Mouse (Mus musculus) stomach, embryonic 15.5 days (tissue): ENCODE data around the gene Mbnl2. TPM values are rescaled to one million over a fixed set of nuclear protein-coding genes. Genes with fewer than 3 reads are reported as not detected.

Experiments
- ATAC-seq: fragments of 200-750 bp; cut with Nextera tagmentation; 2 replicates; pipeline ENCODE4 v1.8.0; 2017; ENCODE audit warnings: low read depth, moderate number of reproducible peaks, moderate TSS enrichment; ENCODE audit not compliant: insufficient read depth, low FRiP score
- H3K27ac ChIP-seq: fragments of 300-500 bp; sonication (generic); 2 replicates; pipeline ENCODE4 v1.5.1; 2015; ENCODE audit warnings: mild to moderate bottlenecking, inconsistent platforms
- H3K27me3 ChIP-seq: fragments of 300-500 bp; sonication (generic); replicated peaks from 2 replicates; pipeline ENCODE4 v1.6.1; 2015; ENCODE audit warnings: inconsistent platforms
- H3K36me3 ChIP-seq: fragments of 300-500 bp; sonication (generic); 2 replicates; pipeline ENCODE4 v1.6.1; 2015; ENCODE audit warnings: inconsistent platforms
- H3K4me1 ChIP-seq: fragments of 300-500 bp; sonication (generic); 2 replicates; pipeline ENCODE4 v1.6.1; 2015; ENCODE audit warnings: inconsistent platforms
- H3K4me2 ChIP-seq: fragments of 300-500 bp; sonication (generic); 2 replicates; pipeline ENCODE4 v1.6.1; 2015; ENCODE audit warnings: mild to moderate bottlenecking, inconsistent platforms
- H3K4me3 ChIP-seq: fragments of 300-500 bp; sonication (generic); replicated peaks from 2 replicates; pipeline ENCODE4 v1.5.1; 2015; ENCODE audit warnings: inconsistent platforms
- H3K9ac ChIP-seq: fragments of 300-500 bp; sonication (generic); 2 replicates; pipeline ENCODE4 v1.6.1; 2015; ENCODE audit warnings: inconsistent platforms
- H3K9me3 ChIP-seq: fragments of 300-500 bp; sonication (generic); 2 replicates; pipeline ENCODE4 v1.6.1; 2016; ENCODE audit warnings: inconsistent platforms
- WGBS: fragments of 180-500 bp; shearing (Covaris S2); methylation state at CpG from one replicate; pipeline ENCODE4 v1.1.7; 2015; 5-methylcytosine and 5-hydroxymethylcytosine counted together
- polyA plus RNA-seq: library from polyadenylated mRNA; unstranded; fragments of >200 nt; fragmentation: Nextera tagmentation; extraction: Ambion mirVana; gene quantifications from 2 replicates; pipeline ENCODE4 v1.2.1, GENCODE M21; 2015

The Mbnl2 gene
- polyA plus RNA-seq, 1 experiment from 2014 or later = 109 TPM

DNA sequence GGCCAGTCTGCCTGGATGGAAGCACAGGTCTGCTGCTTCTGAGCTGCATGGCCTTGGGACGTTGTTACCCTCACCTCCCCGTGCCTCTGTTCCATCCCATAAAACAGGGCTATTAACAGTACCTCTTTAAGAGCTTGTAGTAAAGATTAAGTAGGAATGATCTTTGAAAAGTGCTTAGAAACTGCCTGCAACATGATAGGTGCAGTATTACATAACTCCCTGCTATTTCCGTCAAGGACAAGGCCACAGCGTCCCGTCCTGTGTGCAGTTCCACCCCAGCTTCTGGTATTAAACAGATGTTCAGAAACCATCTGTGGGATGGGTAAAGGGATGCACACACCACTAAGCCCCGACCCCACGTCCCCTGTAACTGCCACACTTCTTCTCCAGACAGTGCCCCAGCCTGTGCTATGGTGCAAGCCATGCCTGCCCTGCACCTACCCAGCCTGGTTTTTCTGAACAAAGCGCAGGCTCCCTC, 93.5 kb downstream of the Mbnl2 start:
- 56% methylated on average over 8 of the region's 8 CpGs for WGBS
- Histone ChIP-seq H3K9ac (no peak overlapping the region), H3K27ac (0 out of 2 replicates have a peak overlapping the region, but pooled peaks have one; percentile 24), H3K36me3 (no peaks in the 10 kb centered on the region), H3K27me3 (no peaks in the 10 kb centered on the region), H3K4me2 (no peak overlapping the region), H3K9me3 (no peaks in the 10 kb centered on the region), H3K4me1 (peaks cover 41% of the 10 kb centered on the region), H3K4me3 (no peak overlapping the region)
- ATAC-seq = peak; percentile 31; the same call in 1 of the 2 replicates

DNA sequence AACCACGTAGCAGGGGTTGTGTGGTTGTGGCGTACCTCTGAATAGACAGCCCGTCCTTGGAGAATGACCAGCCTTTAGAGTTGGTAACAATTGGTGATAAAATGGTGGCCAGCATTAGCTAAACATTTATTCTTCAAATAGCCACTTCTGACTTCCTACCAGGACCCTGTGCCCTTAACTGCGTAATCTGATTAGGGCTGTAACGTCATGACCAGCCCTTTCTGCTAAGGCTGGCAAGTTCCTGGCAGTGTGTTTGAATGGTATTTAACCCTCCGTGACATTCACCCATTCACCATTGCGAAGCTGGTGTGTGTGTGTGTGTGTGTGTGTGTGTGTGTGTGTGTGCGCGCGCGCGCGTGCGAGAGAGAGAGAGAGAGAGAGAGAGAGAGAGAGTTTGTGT, 94.6 kb downstream of the Mbnl2 start:
- ATAC-seq = no peak
- Histone ChIP-seq H3K9ac (no peak overlapping the region), H3K27me3 (no peaks in the 10 kb centered on the region), H3K36me3 (no peaks in the 10 kb centered on the region), H3K4me1 (peaks cover 41% of the 10 kb centered on the region), H3K4me3 (no peak overlapping the region), H3K4me2 (no peak overlapping the region), H3K27ac (no peak overlapping the region), H3K9me3 (no peaks in the 10 kb centered on the region)
- WGBS = 79% methylated on average over 14 of the region's 14 CpGs

GRCm38 (mm10) chr14:120370631-120371030, 95.2 kb downstream of the Mbnl2 start:
- Histone ChIP-seq H3K9me3 (no peaks in the 10 kb centered on the region), H3K4me3 (no peak overlapping the region), H3K4me2 (no peak overlapping the region), H3K9ac (no peak overlapping the region), H3K36me3 (no peaks in the 10 kb centered on the region), H3K27me3 (no peaks in the 10 kb centered on the region), H3K4me1 (peaks cover 41% of the 10 kb centered on the region), H3K27ac (no peak overlapping the region)
- WGBS = 75% methylated on average over 11 of the region's 11 CpGs
- ATAC-seq = no peak

- H3K9ac ChIP-seq = no peak overlapping the region
- H3K36me3 ChIP-seq = no peaks in the 10 kb centered on the region
- no peak for ATAC-seq
- WGBS = 73% methylated on average over 5 of the region's 5 CpGs
- no peak overlapping the region for H3K27ac ChIP-seq
- no peaks in the 10 kb centered on the region for H3K27me3 ChIP-seq
- no peak overlapping the region for H3K4me3 ChIP-seq
- H3K4me1 ChIP-seq = peaks cover 41% of the 10 kb centered on the region
- H3K9me3 ChIP-seq = no peaks in the 10 kb centered on the region
- no peak overlapping the region for H3K4me2 ChIP-seq
Observed at GRCm38 (mm10) chr14:120371174-120371573, 95.7 kb downstream of the Mbnl2 start.

- peaks cover 48% of the 10 kb centered on the region for H3K4me1 ChIP-seq
- no peak for ATAC-seq
- no peaks in the 10 kb centered on the region for H3K36me3 ChIP-seq
Observed at GRCm38 (mm10) chr14:120373026-120374024, 97.9 kb downstream of the Mbnl2 start.

GRCm38 (mm10) chr14:120374786-120375185, 99.3 kb downstream of the Mbnl2 start:
- H3K36me3 ChIP-seq = no peaks in the 10 kb centered on the region
- H3K4me1 ChIP-seq = peaks cover 46% of the 10 kb centered on the region
- 96% methylated on average over 14 of the region's 14 CpGs for WGBS
- H3K4me3 ChIP-seq = no peak overlapping the region
- H3K4me2 ChIP-seq = no peak overlapping the region
- H3K9me3 ChIP-seq = no peaks in the 10 kb centered on the region
- H3K27me3 ChIP-seq = no peaks in the 10 kb centered on the region
- no peak overlapping the region for H3K9ac ChIP-seq
- ATAC-seq = no peak
- no peak overlapping the region for H3K27ac ChIP-seq

More at GRCm38 (mm10) chr14:120373026-120374024, 97.9 kb downstream of the Mbnl2 start:
- no peak overlapping the region for H3K4me2 ChIP-seq
- no peak overlapping the region for H3K9ac ChIP-seq
- peak overlapping the region; percentile 28; the same call in 1 of the 2 replicates for H3K27ac ChIP-seq
- WGBS = 50% methylated on average over 11 of the region's 11 CpGs
- no peak overlapping the region for H3K4me3 ChIP-seq
- H3K9me3 ChIP-seq = no peaks in the 10 kb centered on the region
- no peaks in the 10 kb centered on the region for H3K27me3 ChIP-seq

DNA sequence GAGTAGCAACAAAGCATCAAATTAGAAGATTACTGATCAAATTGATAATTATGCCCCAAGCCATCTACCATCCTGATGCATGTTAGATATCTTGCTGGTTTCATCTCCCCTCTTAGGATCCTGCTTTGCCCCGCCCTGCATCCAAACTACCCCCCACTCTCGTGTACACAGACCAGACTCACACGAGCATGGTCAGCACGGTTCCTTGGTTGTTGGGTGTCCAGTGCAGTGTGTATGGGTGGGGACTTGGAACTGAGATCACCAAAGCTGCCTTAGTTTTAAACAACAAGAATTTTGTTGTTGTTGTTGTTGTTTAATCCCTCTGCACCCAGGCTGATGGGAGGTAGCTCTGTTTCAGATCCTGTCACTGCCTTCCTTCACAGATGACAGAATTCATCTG, 101.7 kb downstream of the Mbnl2 start:
- ATAC-seq = no peak
- 0 out of 2 replicates have a peak, but pooled peaks cover 2% of the 10 kb centered on the region for H3K36me3 ChIP-seq
- no peak overlapping the region for H3K27ac ChIP-seq
- H3K4me1 ChIP-seq = peaks cover 31% of the 10 kb centered on the region
- H3K4me2 ChIP-seq = no peak overlapping the region
- H3K9ac ChIP-seq = no peak overlapping the region
- 80% methylated on average over 4 of the region's 4 CpGs for whole genome bisulfite sequencing
- H3K27me3 ChIP-seq = no peaks in the 10 kb centered on the region
- H3K4me3 ChIP-seq = no peak overlapping the region
- H3K9me3 ChIP-seq = no peaks in the 10 kb centered on the region

DNA sequence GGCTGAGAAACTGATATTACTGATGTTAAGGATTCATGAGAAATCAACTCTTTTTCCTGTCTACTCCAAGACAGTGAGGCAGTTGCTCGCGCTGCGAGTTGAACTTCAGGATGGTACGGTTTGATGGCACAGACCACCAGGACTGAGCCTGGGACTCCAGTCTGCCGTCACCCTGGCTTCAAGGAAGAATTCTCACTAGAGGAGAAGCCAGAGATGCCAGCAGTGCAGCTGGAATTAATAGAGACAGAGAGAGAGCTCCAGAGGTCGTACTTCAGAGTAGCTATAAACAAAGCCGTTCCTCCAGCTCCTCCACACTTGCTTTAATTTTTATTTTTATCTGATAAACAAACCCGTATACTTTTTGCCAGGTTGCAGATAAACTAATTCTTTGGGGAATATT, 102.5 kb downstream of the Mbnl2 start:
- H3K9ac ChIP-seq = no peak overlapping the region
- ATAC-seq = no peak
- H3K27ac ChIP-seq = no peak overlapping the region
- H3K4me2 ChIP-seq = no peak overlapping the region
- H3K4me1 ChIP-seq = peaks cover 24% of the 10 kb centered on the region
- no peak overlapping the region for H3K4me3 ChIP-seq
- H3K27me3 ChIP-seq = no peaks in the 10 kb centered on the region
- H3K36me3 ChIP-seq = peaks cover 2% of the 10 kb centered on the region; the same call in 1 of the 2 replicates
- H3K9me3 ChIP-seq = no peaks in the 10 kb centered on the region
- WGBS = 58% methylated on average over 8 of the region's 8 CpGs

DNA sequence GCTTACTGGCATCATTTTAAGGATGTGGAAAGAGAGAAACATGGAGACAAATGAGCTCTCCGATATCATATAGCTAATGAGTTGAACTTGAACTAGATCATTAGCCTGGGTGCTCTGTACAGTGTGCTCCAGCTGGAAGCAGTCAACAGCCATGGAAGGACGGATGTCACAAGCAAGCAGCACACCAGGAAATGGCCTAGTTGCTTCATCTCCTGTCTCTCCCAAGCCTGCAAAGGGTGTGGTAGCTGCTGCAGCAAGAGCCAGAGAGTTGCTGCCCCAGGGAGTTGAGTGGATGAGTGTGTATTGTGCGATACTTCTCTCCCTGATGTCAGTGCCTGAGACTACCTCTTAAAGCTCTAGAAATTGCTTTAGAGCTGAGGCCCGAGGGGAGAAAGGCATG, 104.2 kb downstream of the Mbnl2 start:
- Histone ChIP-seq H3K9me3 (no peaks in the 10 kb centered on the region), H3K27ac (peak overlapping the region; percentile 26; the same call in 1 of the 2 replicates), H3K27me3 (no peaks in the 10 kb centered on the region), H3K4me3 (no peak overlapping the region), H3K9ac (no peak overlapping the region), H3K36me3 (peaks cover 2% of the 10 kb centered on the region; the same call in 1 of the 2 replicates), H3K4me2 (no peak overlapping the region), H3K4me1 (peaks cover 18% of the 10 kb centered on the region; the same call in 1 of the 2 replicates)
- no peak for ATAC-seq
- 55% methylated on average over 4 of the region's 4 CpGs for WGBS

DNA sequence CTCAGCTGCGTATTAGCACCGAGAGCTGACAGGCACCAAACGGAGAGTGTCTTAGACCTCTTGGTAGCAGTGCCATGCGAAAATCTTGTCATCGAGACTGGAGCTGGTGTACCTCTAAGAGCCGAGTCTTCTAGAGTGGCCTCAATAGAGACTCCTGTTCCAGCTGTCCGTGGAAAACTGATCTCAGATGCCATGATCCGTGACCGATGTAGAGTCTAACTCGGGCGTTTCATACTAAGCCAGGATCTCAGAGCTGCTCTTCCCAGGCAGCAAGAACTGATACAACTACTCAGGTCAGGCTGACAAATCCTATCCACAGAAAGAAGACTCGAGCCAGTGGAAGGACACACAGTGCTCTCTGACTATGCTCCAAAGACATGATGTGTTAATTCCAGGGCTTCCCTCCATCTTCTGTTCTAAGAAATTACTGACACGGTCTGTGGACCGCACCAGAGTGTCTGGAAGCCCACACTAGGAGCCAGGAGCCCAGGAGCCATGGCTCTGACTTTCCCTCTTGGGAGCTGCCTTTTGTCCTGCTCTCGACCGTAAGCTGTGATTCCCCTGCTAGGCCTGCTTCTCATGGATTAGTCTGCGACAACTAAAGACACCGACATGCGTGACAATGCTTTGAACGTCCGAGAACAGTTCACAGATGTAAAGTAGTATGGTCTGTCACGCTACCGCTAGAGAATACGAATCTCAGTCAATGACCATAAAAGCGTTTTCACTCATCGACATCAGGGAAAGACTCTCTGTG, 106.1 kb downstream of the Mbnl2 start:
- Histone ChIP-seq H3K4me2 (no peak overlapping the region), H3K9ac (no peak overlapping the region), H3K4me1 (peaks cover 18% of the 10 kb centered on the region; the same call in 1 of the 2 replicates), H3K9me3 (no peaks in the 10 kb centered on the region), H3K36me3 (peaks cover 7% of the 10 kb centered on the region; the same call in 1 of the 2 replicates), H3K27ac (no peak overlapping the region), H3K4me3 (no peak overlapping the region), H3K27me3 (no peaks in the 10 kb centered on the region)
- 86% methylated on average over 26 of the region's 26 CpGs for WGBS
- no peak for ATAC-seq

DNA sequence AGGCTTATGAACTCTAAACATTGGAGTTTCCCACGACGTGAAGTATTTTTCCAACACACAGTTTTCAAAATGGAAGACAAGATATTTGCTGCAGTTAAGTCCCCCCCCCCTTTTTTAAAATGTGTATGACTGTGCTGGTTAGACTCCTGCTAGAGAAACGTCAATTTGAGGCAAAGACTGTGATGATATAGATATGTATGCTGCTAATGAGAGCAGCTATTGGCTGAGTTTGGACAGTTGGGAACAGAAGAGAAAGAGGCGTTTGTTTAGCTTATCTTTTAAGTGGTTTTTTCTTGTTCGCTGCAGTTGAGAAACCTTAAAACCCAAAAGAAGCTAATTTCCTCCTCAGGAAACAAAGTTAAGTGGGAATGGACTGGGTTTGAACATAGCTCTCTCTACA, 106.7 kb downstream of the Mbnl2 start:
- no peaks in the 10 kb centered on the region for H3K27me3 ChIP-seq
- no peak overlapping the region for H3K4me2 ChIP-seq
- ATAC-seq = no peak
- H3K9ac ChIP-seq = no peak overlapping the region
- no peak overlapping the region for H3K4me3 ChIP-seq
- peaks cover 7% of the 10 kb centered on the region; the same call in 1 of the 2 replicates for H3K36me3 ChIP-seq
- H3K9me3 ChIP-seq = no peaks in the 10 kb centered on the region
- 47% methylated on average over 5 of the region's 5 CpGs for WGBS
- H3K4me1 ChIP-seq = peaks cover 21% of the 10 kb centered on the region; the same call in 1 of the 2 replicates
- H3K27ac ChIP-seq = no peak overlapping the region
